Mouse (Mus musculus) cerebellum, adult 2 months (tissue): Measurements from ENCODE around the gene Nsf. TPM values are rescaled to one million over a fixed set of nuclear protein-coding genes. Genes with fewer than 3 reads are reported as not detected.

Experiments used
- DNase-seq, 2 experiments: peaks; one replicate each; pipeline ENCODE4 v3.0.0; 2021
- H3K27ac ChIP-seq: fragments of 200-500 bp; 2 replicates; pipeline ENCODE4 v1.5.1; 2012; ENCODE audit warnings: low read length, control low read depth, inconsistent platforms; ENCODE audit not compliant: insufficient read depth
- H3K27me3 ChIP-seq: fragments of 200-500 bp; 2 replicates; pipeline ENCODE4 v1.6.1; 2012; ENCODE audit warnings: inconsistent platforms, mild to moderate bottlenecking, low read length, moderate library complexity; ENCODE audit not compliant: control insufficient read depth, insufficient read depth
- H3K4me1 ChIP-seq: fragments of 200-500 bp; 2 replicates; pipeline ENCODE4 v1.6.1; 2011; ENCODE audit warnings: low read length; ENCODE audit not compliant: control insufficient read depth, insufficient read depth
- H3K4me3 ChIP-seq: fragments of 200-500 bp; replicated peaks from 2 replicates; pipeline ENCODE3; 2011; ENCODE audit warnings: mild to moderate bottlenecking, low read depth, low read length, control low read depth; ENCODE audit not compliant: insufficient read depth
- CTCF ChIP-seq: fragments of 200-500 bp; IDR thresholded peaks from 2 replicates; pipeline ENCODE4 v1.5.1; 2011; ENCODE audit warnings: low read depth, mild to moderate bottlenecking, control low read depth, low read length, moderate library complexity, borderline replicate concordance; ENCODE audit not compliant: insufficient read depth
- POLR2A ChIP-seq: fragments of 200-500 bp; IDR thresholded peaks from 2 replicates; pipeline ENCODE4 v1.6.1; 2011; ENCODE audit warnings: low read length, control low read depth, borderline replicate concordance; ENCODE audit not compliant: insufficient read depth
- WGBS: fragments of 180-500 bp; shearing (Covaris S2); methylation state at CpG from one replicate; pipeline ENCODE4 v1.1.7; 2018; 5-methylcytosine and 5-hydroxymethylcytosine counted together
- polyA plus RNA-seq: library from polyadenylated mRNA; depleted of rRNA; stranded (reverse); fragments of >200 nt; gene quantifications from 2 replicates; pipeline ENCODE4 v1.2.3, GENCODE M21; 2012

The Nsf gene
- polyA plus RNA-seq, 1 experiment, result 511 TPM

GRCm38 (mm10) chr11:103901581-103901966 lies 52.3 kb downstream of the Nsf start:
- DNase-seq, result no peak
- no peak overlapping the region for H3K27ac ChIP-seq
- H3K4me1 ChIP-seq, result no peaks in the 10 kb centered on the region
- no peak overlapping the region for H3K4me3 ChIP-seq
- WGBS, result 71% methylated on average over 4 of the region's 4 CpGs
- H3K27me3 ChIP-seq, result no peaks in the 10 kb centered on the region
- TF ChIP-seq POLR2A (no peak), CTCF (no peak)

GRCm38 (mm10) chr11:103900803-103901580 lies 52.9 kb downstream of the Nsf start:
- H3K27ac ChIP-seq, result no peak overlapping the region
- TF ChIP-seq POLR2A (no peak), CTCF (no peak)
- 37% methylated on average over 20 of the region's 20 CpGs for WGBS

GRCm38 (mm10) chr11:103896966-103897750 lies 56.7 kb downstream of the Nsf start:
- no peaks in the 10 kb centered on the region for H3K4me1 ChIP-seq
- H3K27me3 ChIP-seq, result no peaks in the 10 kb centered on the region
- 77% methylated on average over 11 of the region's 11 CpGs for WGBS
- no peak overlapping the region for H3K4me3 ChIP-seq
- TF ChIP-seq CTCF, result no peak
- no peak for TF ChIP-seq POLR2A
- no peak for DNase-seq
- no peak overlapping the region for H3K27ac ChIP-seq

More at GRCm38 (mm10) chr11:103900803-103901580, 52.9 kb downstream of the Nsf start:
- Histone ChIP-seq H3K4me1 (no peaks in the 10 kb centered on the region), H3K4me3 (no peak overlapping the region), H3K27me3 (no peaks in the 10 kb centered on the region)
- peak in 1 of 2 experiments; percentile 22 for DNase-seq

DNA sequence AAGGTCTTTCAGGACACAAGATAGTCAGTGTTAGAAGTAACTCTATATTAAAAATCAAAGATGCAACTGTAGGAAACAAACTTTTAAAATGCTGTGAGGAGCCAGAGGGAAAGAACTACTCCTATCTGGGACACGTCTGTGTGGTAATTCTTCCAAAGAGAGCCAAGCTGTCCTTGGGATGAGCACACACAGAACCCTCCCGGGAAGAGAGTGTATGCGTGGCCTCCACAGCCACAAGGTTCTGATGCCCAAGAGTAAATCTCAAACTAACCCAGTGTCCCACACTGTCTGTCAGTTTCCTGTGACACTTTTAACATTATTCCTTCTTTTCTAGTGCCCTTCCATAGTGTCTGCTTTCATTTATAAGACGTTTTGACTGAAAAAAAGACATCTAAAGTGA lies 57.8 kb downstream of the Nsf start:
- TF ChIP-seq POLR2A (no peak), CTCF (no peak)
- no peaks in the 10 kb centered on the region for H3K27me3 ChIP-seq
- no peaks in the 10 kb centered on the region for H3K4me1 ChIP-seq
- H3K27ac ChIP-seq, result no peak overlapping the region
- H3K4me3 ChIP-seq, result no peak overlapping the region
- no peak for DNase-seq
- 81% methylated on average over 4 of the region's 4 CpGs for WGBS

DNA sequence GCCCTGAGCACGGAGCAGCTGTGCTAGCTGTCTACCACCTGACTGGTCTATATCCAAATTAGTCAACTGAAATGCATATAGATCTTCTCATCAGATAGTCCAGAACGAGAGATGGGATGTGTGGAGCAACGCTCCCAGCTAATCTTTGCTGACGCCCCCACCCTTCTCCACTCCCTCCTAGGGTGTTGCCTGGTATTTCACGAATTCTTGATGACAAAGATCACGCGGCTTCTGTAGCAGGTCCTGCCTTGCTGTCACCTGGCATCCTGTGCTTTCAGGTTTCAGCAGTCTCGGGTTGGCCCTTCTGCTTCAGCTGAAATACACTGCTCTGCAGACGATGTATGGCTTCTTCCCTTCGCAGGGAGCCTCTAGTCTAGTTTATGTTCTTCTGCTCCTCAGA lies 61.0 kb downstream of the Nsf start:
- no peak overlapping the region for H3K27ac ChIP-seq
- peaks cover 4% of the 10 kb centered on the region for H3K4me1 ChIP-seq
- H3K4me3 ChIP-seq, result no peak overlapping the region
- TF ChIP-seq CTCF (no peak), POLR2A (no peak)
- 85% methylated on average over 10 of the region's 10 CpGs for WGBS
- H3K27me3 ChIP-seq, result no peaks in the 10 kb centered on the region
- DNase-seq, result no peak

- DNase-seq, result no peak
- WGBS, result 59% methylated on average over 10 of the region's 10 CpGs
- TF ChIP-seq CTCF (no peak), POLR2A (no peak)
- H3K4me1 ChIP-seq, result peaks cover 4% of the 10 kb centered on the region
- H3K27me3 ChIP-seq, result no peaks in the 10 kb centered on the region
- no peak overlapping the region for H3K27ac ChIP-seq
- no peak overlapping the region for H3K4me3 ChIP-seq
Observed at GRCm38 (mm10) chr11:103891781-103892180, 62.1 kb downstream of the Nsf start.

GRCm38 (mm10) chr11:103890337-103891186 lies 63.3 kb downstream of the Nsf start:
- 52% methylated on average over 23 of the region's 23 CpGs for WGBS
- DNase-seq, result no peak
- H3K4me3 ChIP-seq, result no peak overlapping the region
- H3K27ac ChIP-seq, result no peak overlapping the region
- peaks cover 9% of the 10 kb centered on the region for H3K4me1 ChIP-seq
- no peaks in the 10 kb centered on the region for H3K27me3 ChIP-seq
- TF ChIP-seq POLR2A (no peak), CTCF (no peak)
